Mouse (Mus musculus) midbrain, embryonic 13.5 days (tissue): ENCODE data around the gene Cirbp. TPM values are rescaled to one million over a fixed set of nuclear protein-coding genes. Genes with fewer than 3 reads are reported as not detected.

ENCODE experiments used
- ATAC-seq: fragments of 200-750 bp; cut with Nextera tagmentation; 2 replicates; pipeline ENCODE4 v1.8.0; 2017; ENCODE audit warnings: mild to moderate bottlenecking, moderate TSS enrichment, moderate library complexity
- H3K27ac ChIP-seq: fragments of 300-500 bp; sonication (generic); 2 replicates; pipeline ENCODE4 v1.5.1; 2015; ENCODE audit warnings: inconsistent platforms, mild to moderate bottlenecking, moderate library complexity
- H3K27me3 ChIP-seq: fragments of 300-500 bp; sonication (generic); 2 replicates; pipeline ENCODE4 v1.6.1; 2015; ENCODE audit warnings: mild to moderate bottlenecking, inconsistent platforms
- H3K36me3 ChIP-seq: fragments of 300-500 bp; sonication (generic); 2 replicates; pipeline ENCODE4 v1.6.1; 2015; ENCODE audit warnings: mild to moderate bottlenecking, inconsistent platforms
- H3K4me1 ChIP-seq: fragments of 300-500 bp; sonication (generic); replicated peaks from 2 replicates; pipeline ENCODE4 v1.6.1; 2015; ENCODE audit warnings: inconsistent platforms
- H3K4me2 ChIP-seq: fragments of 300-500 bp; sonication (generic); replicated peaks from 2 replicates; pipeline ENCODE4 v1.6.1; 2015; ENCODE audit warnings: moderate library complexity, mild to moderate bottlenecking, inconsistent platforms
- H3K4me3 ChIP-seq: fragments of 300-500 bp; sonication (generic); replicated peaks from 2 replicates; pipeline ENCODE4 v1.5.1; 2015; ENCODE audit warnings: mild to moderate bottlenecking, inconsistent platforms
- H3K9ac ChIP-seq: fragments of 300-500 bp; sonication (generic); replicated peaks from 2 replicates; pipeline ENCODE4 v1.6.1; 2015; ENCODE audit warnings: mild to moderate bottlenecking, inconsistent platforms
- H3K9me3 ChIP-seq: fragments of 300-500 bp; sonication (generic); 2 replicates; pipeline ENCODE4 v1.6.1; 2016; ENCODE audit warnings: mild to moderate bottlenecking, inconsistent platforms
- WGBS: fragments of 180-500 bp; shearing (Covaris S2); methylation state at CpG from one replicate; pipeline ENCODE4 v1.1.7; 2015; 5-methylcytosine and 5-hydroxymethylcytosine counted together
- polyA plus RNA-seq: library from polyadenylated mRNA; unstranded; fragments of >200 nt; fragmentation: Nextera tagmentation; extraction: Ambion mirVana; gene quantifications from 2 replicates; pipeline ENCODE4 v1.2.1, GENCODE M21; 2015

Gene Cirbp
- polyA plus RNA-seq, 1 experiment from 2014 or later, result 354 TPM

GRCm38 (mm10) chr10:80147146-80147718 lies 18.6 kb upstream of the Cirbp start:
- Histone ChIP-seq H3K4me1 (peaks cover 57% of the 10 kb centered on the region), H3K4me2 (peak overlapping the region; percentile 79), H3K27me3 (no peaks in the 10 kb centered on the region), H3K4me3 (peak overlapping the region; percentile 98), H3K9me3 (no peaks in the 10 kb centered on the region), H3K27ac (peak overlapping the region; percentile 100), H3K36me3 (peaks cover 44% of the 10 kb centered on the region), H3K9ac (peak overlapping the region; percentile 98; the same call in 1 of the 2 replicates)
- no peak for ATAC-seq
- 72% methylated on average over 5 of the region's 5 CpGs for WGBS

- H3K4me3 ChIP-seq, result peak within 1 kb of the TSS; percentile 98
- WGBS, result 1% methylated on average over 36 of the region's 42 CpGs
- peak within 1 kb of the TSS; percentile 79 for H3K4me2 ChIP-seq
- no peaks in the 10 kb centered on the region for H3K9me3 ChIP-seq
- H3K27me3 ChIP-seq, result no peaks in the 10 kb centered on the region
- peaks cover 51% of the 10 kb centered on the region for H3K36me3 ChIP-seq
- H3K27ac ChIP-seq, result peak within 1 kb of the TSS; percentile 100
- H3K9ac ChIP-seq, result peak within 1 kb of the TSS; percentile 98
- peaks cover 59% of the 10 kb centered on the region for H3K4me1 ChIP-seq
- peak; percentile 17 for ATAC-seq
These were observed 17.8 kb upstream of the Cirbp start, which contains the start of gene Midn for GRCm38 (mm10) chr10:80147719-80148601. Gene Midn, plus strand, starts transcription at chr10:80148272.

- peak overlapping the region; percentile 79 for H3K4me2 ChIP-seq
- WGBS, result under 1% methylated on average over 53 of the region's 57 CpGs
- peaks cover 59% of the 10 kb centered on the region for H3K4me1 ChIP-seq
- H3K9ac ChIP-seq, result peak overlapping the region; percentile 98
- peaks cover 54% of the 10 kb centered on the region for H3K36me3 ChIP-seq
- H3K4me3 ChIP-seq, result peak overlapping the region; percentile 98
- H3K27ac ChIP-seq, result peak overlapping the region; percentile 100
- no peaks in the 10 kb centered on the region for H3K27me3 ChIP-seq
- peak; percentile 32 for ATAC-seq
- H3K9me3 ChIP-seq, result no peaks in the 10 kb centered on the region
These were observed 17.0 kb upstream of the Cirbp start for GRCm38 (mm10) chr10:80148610-80149290.

GRCm38 (mm10) chr10:80149291-80150225 lies 16.2 kb upstream of the Cirbp start:
- under 1% methylated on average over 84 of the region's 88 CpGs for WGBS
- H3K9me3 ChIP-seq, result no peaks in the 10 kb centered on the region
- peak overlapping the region; percentile 98 for H3K4me3 ChIP-seq
- peaks cover 54% of the 10 kb centered on the region for H3K36me3 ChIP-seq
- peaks cover 59% of the 10 kb centered on the region for H3K4me1 ChIP-seq
- ATAC-seq, result peak; percentile 83
- no peaks in the 10 kb centered on the region for H3K27me3 ChIP-seq
- peak overlapping the region; percentile 100 for H3K9ac ChIP-seq
- peak overlapping the region; percentile 100 for H3K27ac ChIP-seq
- H3K4me2 ChIP-seq, result peak overlapping the region; percentile 100

- Histone ChIP-seq H3K36me3 (peaks cover 54% of the 10 kb centered on the region), H3K4me1 (peaks cover 61% of the 10 kb centered on the region), H3K4me2 (peak overlapping the region; percentile 100), H3K4me3 (peak overlapping the region; percentile 98), H3K27me3 (no peaks in the 10 kb centered on the region), H3K9ac (peak overlapping the region; percentile 100), H3K27ac (peak overlapping the region; percentile 100), H3K9me3 (no peaks in the 10 kb centered on the region)
- under 1% methylated on average over 63 of the region's 71 CpGs for WGBS
- no peak for ATAC-seq
These were observed 15.3 kb upstream of the Cirbp start for GRCm38 (mm10) chr10:80150226-80151210.

- peak overlapping the region; percentile 100 for H3K9ac ChIP-seq
- peaks cover 62% of the 10 kb centered on the region for H3K4me1 ChIP-seq
- peak overlapping the region; percentile 98 for H3K4me3 ChIP-seq
- WGBS, result under 1% methylated on average over 26 of the region's 26 CpGs
- H3K27me3 ChIP-seq, result no peaks in the 10 kb centered on the region
- no peaks in the 10 kb centered on the region for H3K9me3 ChIP-seq
- peaks cover 55% of the 10 kb centered on the region for H3K36me3 ChIP-seq
- peak overlapping the region; percentile 100 for H3K27ac ChIP-seq
- peak overlapping the region; percentile 100 for H3K4me2 ChIP-seq
- ATAC-seq, result no peak
These were observed 14.4 kb upstream of the Cirbp start for GRCm38 (mm10) chr10:80151211-80152034.

GRCm38 (mm10) chr10:80152071-80152872 lies 13.5 kb upstream of the Cirbp start:
- Histone ChIP-seq H3K36me3 (peaks cover 63% of the 10 kb centered on the region), H3K4me3 (peak overlapping the region; percentile 98), H3K9ac (peak overlapping the region; percentile 100), H3K27ac (peak overlapping the region; percentile 100), H3K4me2 (peak overlapping the region; percentile 100), H3K9me3 (no peaks in the 10 kb centered on the region), H3K27me3 (no peaks in the 10 kb centered on the region), H3K4me1 (peaks cover 67% of the 10 kb centered on the region)
- ATAC-seq, result no peak
- WGBS, result 3% methylated on average over 15 of the region's 15 CpGs

- no peaks in the 10 kb centered on the region for H3K9me3 ChIP-seq
- peak overlapping the region; percentile 100 for H3K9ac ChIP-seq
- peak overlapping the region; percentile 100 for H3K27ac ChIP-seq
- peak overlapping the region; percentile 100 for H3K4me2 ChIP-seq
- peaks cover 67% of the 10 kb centered on the region for H3K36me3 ChIP-seq
- WGBS, result 30% methylated on average over 3 of the region's 3 CpGs
- ATAC-seq, result no peak
- peak overlapping the region; percentile 98 for H3K4me3 ChIP-seq
- H3K27me3 ChIP-seq, result no peaks in the 10 kb centered on the region
- peaks cover 67% of the 10 kb centered on the region for H3K4me1 ChIP-seq
These were observed 12.9 kb upstream of the Cirbp start for GRCm38 (mm10) chr10:80152873-80153260.

GRCm38 (mm10) chr10:80153713-80154112 lies 12.1 kb upstream of the Cirbp start:
- H3K9ac ChIP-seq, result peak overlapping the region; percentile 100
- peak overlapping the region; percentile 100 for H3K4me2 ChIP-seq
- peaks cover 73% of the 10 kb centered on the region for H3K4me1 ChIP-seq
- H3K9me3 ChIP-seq, result no peaks in the 10 kb centered on the region
- no peaks in the 10 kb centered on the region for H3K27me3 ChIP-seq
- H3K36me3 ChIP-seq, result peaks cover 67% of the 10 kb centered on the region
- WGBS, result 87% methylated on average over 19 of the region's 19 CpGs
- peak overlapping the region; percentile 100 for H3K27ac ChIP-seq
- no peak for ATAC-seq
- H3K4me3 ChIP-seq, result peak overlapping the region; percentile 98
